Mouse (Mus musculus) neural tube, embryonic 11.5 days (tissue): ENCODE data around the gene Grid1. TPM values are rescaled to one million over a fixed set of nuclear protein-coding genes. Genes with fewer than 3 reads are reported as not detected.
A peak's percentile ranks its signal among the peaks of the same experiment; 100 is the strongest.

ENCODE experiments used
- ATAC-seq: fragments of 200-750 bp; cut with Nextera tagmentation; 2 replicates; pipeline ENCODE4 v1.8.0; 2017; ENCODE audit warnings: moderate number of reproducible peaks, mild to moderate bottlenecking, moderate TSS enrichment, moderate library complexity; ENCODE audit not compliant: insufficient read depth, low FRiP score, low TSS enrichment
- DNase-seq: peaks from one replicate; pipeline ENCODE4 v3.0.0-alpha.2; 2015; ENCODE audit warnings: low spot score
- H3K27ac ChIP-seq: fragments of 300-500 bp; sonication (generic); 2 replicates; pipeline ENCODE4 v1.5.1; 2014; ENCODE audit warnings: low read depth, mild to moderate bottlenecking, low read length
- H3K27me3 ChIP-seq: fragments of 300-500 bp; sonication (generic); 2 replicates; pipeline ENCODE4 v1.6.1; 2014; ENCODE audit warnings: mild to moderate bottlenecking, low read length, mixed read lengths; ENCODE audit not compliant: control insufficient read depth, insufficient read depth
- H3K36me3 ChIP-seq: fragments of 300-500 bp; sonication (generic); 2 replicates; pipeline ENCODE4 v1.6.1; 2014; ENCODE audit warnings: mild to moderate bottlenecking, low read length, moderate library complexity, mixed read lengths; ENCODE audit not compliant: control insufficient read depth, insufficient read depth
- H3K4me1 ChIP-seq: fragments of 300-500 bp; sonication (generic); 2 replicates; pipeline ENCODE4 v1.6.1; 2014; ENCODE audit warnings: low read length, mixed read lengths; ENCODE audit not compliant: control insufficient read depth, insufficient read depth
- H3K4me2 ChIP-seq: fragments of 300-500 bp; sonication (generic); 2 replicates; pipeline ENCODE4 v1.6.1; 2014; ENCODE audit warnings: low read depth, mild to moderate bottlenecking, moderate library complexity
- H3K4me3 ChIP-seq: fragments of 300-500 bp; sonication (generic); 2 replicates; pipeline ENCODE4 v1.5.1; 2014; ENCODE audit warnings: low read depth, low read length
- H3K9ac ChIP-seq: fragments of 300-500 bp; sonication (generic); 2 replicates; pipeline ENCODE4 v1.6.1; 2014; ENCODE audit warnings: mild to moderate bottlenecking, low read length
- H3K9me3 ChIP-seq: fragments of 300-500 bp; sonication (generic); 2 replicates; pipeline ENCODE4 v1.6.1; 2016; ENCODE audit warnings: low read length; ENCODE audit not compliant: control insufficient read depth
- WGBS: fragments of 180-500 bp; shearing (Covaris S2); extraction: QIAGEN DNeasy Blood & Tissue Kit; methylation state at CpG from one replicate; pipeline ENCODE4 v1.1.7; 2014; 5-methylcytosine and 5-hydroxymethylcytosine counted together
- polyA plus RNA-seq: library from polyadenylated mRNA; unstranded; fragments of >200 nt; fragmentation: Nextera tagmentation; extraction: Ambion mirVana; gene quantifications from 2 replicates; pipeline ENCODE4 v1.2.1, GENCODE M21; 2014

Grid1 gene
- polyA plus RNA-seq, 1 experiment from 2014 or later: 1.7 TPM

GRCm38 (mm10) chr14:35336561-35336960 lies 516.7 kb downstream of the Grid1 start:
- no peak overlapping the region for H3K4me2 ChIP-seq
- no peaks in the 10 kb centered on the region for H3K9me3 ChIP-seq
- no peaks in the 10 kb centered on the region for H3K36me3 ChIP-seq
- no peak overlapping the region for H3K9ac ChIP-seq
- ATAC-seq: no peak
- no peaks in the 10 kb centered on the region for H3K4me1 ChIP-seq
- DNase-seq: no peak
- no peak overlapping the region for H3K27ac ChIP-seq
- WGBS: 93% methylated on average over 3 of the region's 3 CpGs
- no peaks in the 10 kb centered on the region for H3K27me3 ChIP-seq
- no peak overlapping the region for H3K4me3 ChIP-seq

- no peaks in the 10 kb centered on the region for H3K27me3 ChIP-seq
- H3K36me3 ChIP-seq: no peaks in the 10 kb centered on the region
- WGBS: 70% methylated on average over 3 of the region's 3 CpGs
- H3K4me3 ChIP-seq: no peak overlapping the region
- H3K9me3 ChIP-seq: no peaks in the 10 kb centered on the region
- ATAC-seq (no peak), DNase-seq (no peak)
- H3K4me1 ChIP-seq: no peaks in the 10 kb centered on the region
- no peak overlapping the region for H3K27ac ChIP-seq
- H3K9ac ChIP-seq: no peak overlapping the region
- H3K4me2 ChIP-seq: no peak overlapping the region
Measured at GRCm38 (mm10) chr14:35356011-35356410, 536.1 kb downstream of the Grid1 start.

- Histone ChIP-seq H3K9ac (no peak overlapping the region), H3K4me1 (no peaks in the 10 kb centered on the region), H3K4me2 (no peak overlapping the region), H3K4me3 (no peak overlapping the region), H3K9me3 (no peaks in the 10 kb centered on the region), H3K36me3 (no peaks in the 10 kb centered on the region), H3K27ac (no peak overlapping the region), H3K27me3 (no peaks in the 10 kb centered on the region)
- ATAC-seq: no peak
- no peak for DNase-seq
- 81% methylated on average over 6 of the region's 6 CpGs for WGBS
Measured at GRCm38 (mm10) chr14:35356480-35357085, 536.7 kb downstream of the Grid1 start.

DNA sequence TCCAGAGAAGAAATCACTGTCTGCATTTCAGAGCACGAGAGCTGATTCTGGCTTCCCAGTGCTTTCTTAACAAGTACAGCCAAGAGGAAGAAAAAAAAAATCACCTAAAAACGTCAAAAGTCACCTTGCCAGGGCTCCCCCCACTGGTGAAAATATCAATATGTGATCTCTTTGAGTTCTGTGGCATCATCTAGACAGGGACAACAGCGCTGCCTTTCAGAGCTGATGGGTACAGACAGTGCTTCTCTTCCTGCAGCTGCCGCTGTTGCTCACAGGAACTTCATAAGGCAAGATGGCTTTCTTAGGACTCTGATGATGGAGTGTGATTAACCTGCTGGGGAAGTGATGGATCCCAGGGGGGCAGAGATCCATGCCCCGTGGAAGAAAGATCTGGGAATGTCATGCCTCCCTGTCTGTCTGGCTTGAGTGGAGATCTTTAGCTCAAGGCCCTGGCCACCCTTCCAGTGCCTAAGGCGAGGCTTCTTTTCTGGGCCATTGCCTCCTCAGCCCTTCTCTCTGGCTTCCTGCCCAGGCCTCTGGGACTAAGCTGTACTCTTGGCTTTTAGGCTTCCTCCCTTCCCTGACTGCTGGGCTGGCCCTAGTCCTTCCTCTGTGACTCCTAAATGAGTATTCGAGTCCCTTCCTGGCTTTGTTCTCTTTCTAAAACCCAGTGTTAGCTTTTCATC lies 538.4 kb downstream of the Grid1 start:
- DNase-seq (peak; percentile 12), ATAC-seq (no peak)
- H3K4me1 ChIP-seq: no peaks in the 10 kb centered on the region
- H3K4me2 ChIP-seq: no peak overlapping the region
- H3K9ac ChIP-seq: no peak overlapping the region
- H3K36me3 ChIP-seq: no peaks in the 10 kb centered on the region
- no peak overlapping the region for H3K27ac ChIP-seq
- no peaks in the 10 kb centered on the region for H3K27me3 ChIP-seq
- H3K9me3 ChIP-seq: no peaks in the 10 kb centered on the region
- no peak overlapping the region for H3K4me3 ChIP-seq
- 66% methylated on average over 7 of the region's 7 CpGs for WGBS

- WGBS: 77% methylated on average over 8 of the region's 8 CpGs
- no peak overlapping the region for H3K27ac ChIP-seq
- H3K27me3 ChIP-seq: no peaks in the 10 kb centered on the region
- H3K4me3 ChIP-seq: no peak overlapping the region
- no peaks in the 10 kb centered on the region for H3K36me3 ChIP-seq
- H3K4me2 ChIP-seq: no peak overlapping the region
- H3K4me1 ChIP-seq: no peaks in the 10 kb centered on the region
- no peak overlapping the region for H3K9ac ChIP-seq
- no peaks in the 10 kb centered on the region for H3K9me3 ChIP-seq
- DNase-seq (no peak), ATAC-seq (no peak)
Measured at GRCm38 (mm10) chr14:35365177-35365944, 545.5 kb downstream of the Grid1 start.

GRCm38 (mm10) chr14:35374374-35374773 lies 554.5 kb downstream of the Grid1 start:
- ATAC-seq: no peak
- Histone ChIP-seq H3K36me3 (no peaks in the 10 kb centered on the region), H3K27me3 (no peaks in the 10 kb centered on the region), H3K9ac (no peak overlapping the region), H3K4me3 (no peak overlapping the region), H3K9me3 (no peaks in the 10 kb centered on the region), H3K4me2 (no peak overlapping the region), H3K27ac (no peak overlapping the region), H3K4me1 (no peaks in the 10 kb centered on the region)
- WGBS: 90% methylated on average over 3 of the region's 3 CpGs
- DNase-seq: no peak

DNA sequence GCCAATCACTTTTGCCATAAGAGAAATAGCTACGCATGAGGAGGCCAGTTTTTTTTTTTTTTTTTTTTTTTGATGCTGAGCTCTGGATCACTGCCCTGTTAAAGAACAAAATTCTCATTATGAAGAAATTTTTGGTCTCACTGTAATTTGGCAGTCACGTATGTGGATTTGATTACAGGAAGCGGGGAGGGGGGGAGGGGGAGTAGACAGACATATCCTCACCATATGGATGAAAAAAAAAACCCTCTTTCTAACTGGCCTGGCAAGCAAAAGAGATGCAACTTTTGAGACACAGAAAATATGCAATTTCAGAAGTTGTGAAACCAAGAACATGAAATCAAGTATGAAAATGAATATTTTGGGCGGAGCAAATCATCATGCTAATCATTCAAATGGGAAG lies 573.7 kb downstream of the Grid1 start:
- no peaks in the 10 kb centered on the region for H3K36me3 ChIP-seq
- no peak for ATAC-seq
- H3K9me3 ChIP-seq: no peaks in the 10 kb centered on the region
- H3K4me3 ChIP-seq: no peak overlapping the region
- H3K4me1 ChIP-seq: no peaks in the 10 kb centered on the region
- 84% methylated on average over 4 of the region's 4 CpGs for WGBS
- no peak overlapping the region for H3K9ac ChIP-seq
- no peak overlapping the region for H3K27ac ChIP-seq
- H3K4me2 ChIP-seq: no peak overlapping the region
- no peak for DNase-seq
- H3K27me3 ChIP-seq: no peaks in the 10 kb centered on the region

- DNase-seq: no peak
- Histone ChIP-seq H3K4me3 (no peak overlapping the region), H3K9me3 (no peaks in the 10 kb centered on the region), H3K4me1 (no peaks in the 10 kb centered on the region), H3K4me2 (no peak overlapping the region), H3K27me3 (no peaks in the 10 kb centered on the region), H3K36me3 (no peaks in the 10 kb centered on the region), H3K27ac (no peak overlapping the region), H3K9ac (no peak overlapping the region)
- no peak for ATAC-seq
- WGBS: 87% methylated on average over 3 of the region's 3 CpGs
Measured at GRCm38 (mm10) chr14:35404249-35404908, 584.5 kb downstream of the Grid1 start.
